Mouse (Mus musculus) embryonic facial prominence, embryonic 11.5 days (tissue): ENCODE data around the gene Nudt6. TPM values are rescaled to one million over a fixed set of nuclear protein-coding genes. Genes with fewer than 3 reads are reported as not detected.

ENCODE experiments used
- ATAC-seq: fragments of 200-750 bp; cut with Nextera tagmentation; replicated peaks from 2 replicates; pipeline ENCODE4 v1.8.0; 2017; ENCODE audit warnings: low read depth; ENCODE audit not compliant: insufficient number of reproducible peaks, low FRiP score, low TSS enrichment
- DNase-seq: peaks from one replicate; pipeline ENCODE4 v3.0.0-alpha.2; 2015; ENCODE audit warnings: low spot score
- H3K27ac ChIP-seq: fragments of 300-500 bp; sonication (generic); replicated peaks from 2 replicates; pipeline ENCODE4 v1.5.1; 2014; ENCODE audit warnings: mild to moderate bottlenecking, low read depth, low read length, control low read depth
- H3K27me3 ChIP-seq: fragments of 300-500 bp; sonication (generic); 2 replicates; pipeline ENCODE4 v1.6.1; 2014; ENCODE audit warnings: mild to moderate bottlenecking, low read length, moderate library complexity, mixed read lengths; ENCODE audit not compliant: control insufficient read depth, insufficient read depth
- H3K36me3 ChIP-seq: fragments of 300-500 bp; sonication (generic); replicated peaks from 2 replicates; pipeline ENCODE4 v1.6.1; 2014; ENCODE audit warnings: low read depth, mild to moderate bottlenecking, low read length, moderate library complexity, mixed read lengths; ENCODE audit not compliant: control insufficient read depth, insufficient read depth
- H3K4me1 ChIP-seq: fragments of 300-500 bp; sonication (generic); 2 replicates; pipeline ENCODE4 v1.6.1; 2014; ENCODE audit warnings: low read length, mixed read lengths; ENCODE audit not compliant: control insufficient read depth, insufficient read depth
- H3K4me2 ChIP-seq: fragments of 300-500 bp; sonication (generic); 2 replicates; pipeline ENCODE4 v1.6.1; 2014; ENCODE audit warnings: low read depth, mild to moderate bottlenecking, control low read depth, low read length, moderate library complexity
- H3K4me3 ChIP-seq: fragments of 300-500 bp; sonication (generic); 2 replicates; pipeline ENCODE4 v1.5.1; 2014; ENCODE audit warnings: low read depth, low read length, control low read depth
- H3K9ac ChIP-seq: fragments of 300-500 bp; sonication (generic); replicated peaks from 2 replicates; pipeline ENCODE4 v1.6.1; 2014; ENCODE audit warnings: mild to moderate bottlenecking, control low read depth, low read length
- H3K9me3 ChIP-seq: fragments of 300-500 bp; sonication (generic); replicated peaks from 2 replicates; pipeline ENCODE4 v1.6.1; 2016; ENCODE audit warnings: mild to moderate bottlenecking, low read length, inconsistent platforms, mixed read lengths; ENCODE audit not compliant: control insufficient read depth
- WGBS: fragments of 180-500 bp; shearing (Covaris S2); extraction: QIAGEN DNeasy Blood & Tissue Kit; methylation state at CpG from one replicate; pipeline ENCODE4 v1.1.7; 2014; 5-methylcytosine and 5-hydroxymethylcytosine counted together
- polyA plus RNA-seq: library from polyadenylated mRNA; unstranded; fragments of >200 nt; fragmentation: Nextera tagmentation; extraction: Ambion mirVana; gene quantifications from 2 replicates; pipeline ENCODE4 v1.2.1, GENCODE M21; 2014

Gene Nudt6
- polyA plus RNA-seq, 1 experiment from 2014 or later: 3.8 TPM

- Histone ChIP-seq H3K4me3 (no peak overlapping the region), H3K36me3 (no peaks in the 10 kb centered on the region), H3K4me2 (no peak overlapping the region), H3K27me3 (no peaks in the 10 kb centered on the region), H3K4me1 (no peaks in the 10 kb centered on the region), H3K9ac (no peak overlapping the region), H3K9me3 (no peaks in the 10 kb centered on the region), H3K27ac (no peak overlapping the region)
- ATAC-seq: no peak
- 73% methylated on average over 18 of the region's 18 CpGs for WGBS
- DNase-seq: no peak
Observed at GRCm38 (mm10) chr3:37379930-37380881, 39.8 kb downstream of the Nudt6 start.

- H3K4me2 ChIP-seq: no peak overlapping the region
- H3K36me3 ChIP-seq: no peaks in the 10 kb centered on the region
- 81% methylated on average over 14 of the region's 14 CpGs for WGBS
- ATAC-seq: no peak
- no peak for DNase-seq
- no peak overlapping the region for H3K27ac ChIP-seq
- no peaks in the 10 kb centered on the region for H3K4me1 ChIP-seq
- no peaks in the 10 kb centered on the region for H3K9me3 ChIP-seq
- H3K9ac ChIP-seq: no peak overlapping the region
- H3K27me3 ChIP-seq: no peaks in the 10 kb centered on the region
- H3K4me3 ChIP-seq: no peak overlapping the region
Observed at GRCm38 (mm10) chr3:37379201-37379600, 40.8 kb downstream of the Nudt6 start.

- ATAC-seq (no peak), DNase-seq (no peak)
- Histone ChIP-seq H3K9me3 (no peaks in the 10 kb centered on the region), H3K27ac (no peak overlapping the region), H3K9ac (no peak overlapping the region), H3K27me3 (no peaks in the 10 kb centered on the region), H3K4me3 (no peak overlapping the region), H3K4me1 (no peaks in the 10 kb centered on the region), H3K4me2 (no peak overlapping the region), H3K36me3 (no peaks in the 10 kb centered on the region)
- WGBS: 80% methylated on average over 6 of the region's 6 CpGs
Observed at GRCm38 (mm10) chr3:37378412-37378811, 41.6 kb downstream of the Nudt6 start.

- DNase-seq (no peak), ATAC-seq (no peak)
- no peak overlapping the region for H3K9ac ChIP-seq
- no peaks in the 10 kb centered on the region for H3K36me3 ChIP-seq
- no peaks in the 10 kb centered on the region for H3K4me1 ChIP-seq
- no peaks in the 10 kb centered on the region for H3K9me3 ChIP-seq
- 71% methylated on average over 6 of the region's 6 CpGs for WGBS
- no peak overlapping the region for H3K27ac ChIP-seq
- H3K27me3 ChIP-seq: no peaks in the 10 kb centered on the region
- no peak overlapping the region for H3K4me3 ChIP-seq
- no peak overlapping the region for H3K4me2 ChIP-seq
Observed at GRCm38 (mm10) chr3:37377926-37378325, 42.1 kb downstream of the Nudt6 start.

GRCm38 (mm10) chr3:37373712-37374111 is 46.3 kb downstream of the Nudt6 start:
- Histone ChIP-seq H3K36me3 (no peaks in the 10 kb centered on the region), H3K4me3 (no peak overlapping the region), H3K9ac (no peak overlapping the region), H3K4me1 (no peaks in the 10 kb centered on the region), H3K9me3 (no peaks in the 10 kb centered on the region), H3K4me2 (no peak overlapping the region), H3K27ac (no peak overlapping the region), H3K27me3 (no peaks in the 10 kb centered on the region)
- DNase-seq (no peak), ATAC-seq (no peak)
- WGBS: 90% methylated on average over 11 of the region's 11 CpGs

- H3K9me3 ChIP-seq: no peaks in the 10 kb centered on the region
- no peak overlapping the region for H3K27ac ChIP-seq
- no peaks in the 10 kb centered on the region for H3K36me3 ChIP-seq
- WGBS: 76% methylated on average over 4 of the region's 4 CpGs
- ATAC-seq (no peak), DNase-seq (no peak)
- no peak overlapping the region for H3K9ac ChIP-seq
- H3K4me2 ChIP-seq: no peak overlapping the region
- H3K27me3 ChIP-seq: no peaks in the 10 kb centered on the region
- no peak overlapping the region for H3K4me3 ChIP-seq
- no peaks in the 10 kb centered on the region for H3K4me1 ChIP-seq
Observed at GRCm38 (mm10) chr3:37370407-37370806, 49.6 kb downstream of the Nudt6 start.

- Histone ChIP-seq H3K9me3 (no peaks in the 10 kb centered on the region), H3K36me3 (no peaks in the 10 kb centered on the region), H3K4me2 (no peak overlapping the region), H3K27me3 (no peaks in the 10 kb centered on the region), H3K4me3 (no peak overlapping the region), H3K9ac (no peak overlapping the region), H3K27ac (no peak overlapping the region), H3K4me1 (no peaks in the 10 kb centered on the region)
- no peak for DNase-seq
- no peak for ATAC-seq
- 75% methylated on average over 4 of the region's 4 CpGs for WGBS
Observed at GRCm38 (mm10) chr3:37366381-37367053, 53.5 kb downstream of the Nudt6 start.

GRCm38 (mm10) chr3:37365976-37366375 is 54.0 kb downstream of the Nudt6 start:
- H3K36me3 ChIP-seq: no peaks in the 10 kb centered on the region
- no peaks in the 10 kb centered on the region for H3K9me3 ChIP-seq

More at GRCm38 (mm10) chr3:37365976-37366375, 54.0 kb downstream of the Nudt6 start:
- no peak overlapping the region for H3K27ac ChIP-seq
- no peak overlapping the region for H3K9ac ChIP-seq
- H3K4me3 ChIP-seq: no peak overlapping the region
- no peak for ATAC-seq
- no peaks in the 10 kb centered on the region for H3K27me3 ChIP-seq
- H3K4me1 ChIP-seq: no peaks in the 10 kb centered on the region
- no peak for DNase-seq
- H3K4me2 ChIP-seq: no peak overlapping the region
- WGBS: 45% methylated on average over 3 of the region's 3 CpGs
